Mouse (Mus musculus): ENCODE results near the gene Ccr1l1.

The Ccr1l1 gene

DNA sequence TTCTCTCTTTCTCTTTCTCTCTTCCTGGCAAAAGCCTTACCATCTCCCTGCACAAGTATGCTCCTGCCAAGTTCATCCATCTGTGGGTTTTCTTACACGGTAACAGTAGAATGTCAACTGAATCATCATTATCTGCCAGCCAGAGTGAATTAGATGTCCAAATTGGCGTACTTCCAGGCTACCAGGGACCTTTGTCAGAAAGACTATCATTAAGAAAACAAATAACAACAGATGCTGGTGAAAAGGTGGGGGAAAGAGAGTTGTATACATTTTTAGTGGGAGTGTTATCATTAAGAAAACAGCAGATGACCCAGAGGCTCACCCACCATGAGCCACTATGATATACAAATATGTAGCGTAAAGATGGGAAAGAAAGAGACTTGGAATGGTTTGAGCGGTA lies 48.3 kb downstream of the Ccr1l1 start:
- in situ Hi-C loops (cut with MboI, MseI) = loop anchor here (5.0 to 10.0 kb wide), 9 partner anchors 32 to 327 kb away; no protein-coding TSS in a partner anchor

DNA sequence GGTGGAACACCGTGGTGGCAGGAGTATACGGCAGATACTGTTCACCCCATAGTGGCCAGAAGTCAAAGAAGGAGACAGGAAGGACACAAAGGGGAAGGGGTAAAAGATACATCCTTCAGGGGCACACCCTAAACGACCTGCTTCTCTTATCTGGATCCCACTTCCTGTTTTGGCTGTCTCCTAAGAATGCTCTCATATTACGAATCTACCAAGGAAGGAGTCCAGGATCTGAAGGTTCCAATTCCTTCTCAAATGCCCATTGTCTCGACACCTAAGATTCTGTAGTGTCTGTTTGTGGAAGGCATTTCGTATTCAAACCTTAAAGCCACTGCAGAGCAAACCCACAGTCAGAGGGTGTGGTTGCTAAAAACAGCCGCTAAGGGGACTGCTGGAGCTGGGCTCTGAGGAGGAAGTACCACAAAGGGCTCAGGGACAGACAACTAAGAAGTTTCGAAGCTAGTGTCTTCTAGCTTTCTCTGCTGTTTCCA lies 49.4 kb downstream of the Ccr1l1 start:
- in situ Hi-C loops (cut with MboI, MseI) = loop anchor here (5.0 to 10.0 kb wide), 8 partner anchors 33 to 328 kb away; no protein-coding TSS in a partner anchor

DNA sequence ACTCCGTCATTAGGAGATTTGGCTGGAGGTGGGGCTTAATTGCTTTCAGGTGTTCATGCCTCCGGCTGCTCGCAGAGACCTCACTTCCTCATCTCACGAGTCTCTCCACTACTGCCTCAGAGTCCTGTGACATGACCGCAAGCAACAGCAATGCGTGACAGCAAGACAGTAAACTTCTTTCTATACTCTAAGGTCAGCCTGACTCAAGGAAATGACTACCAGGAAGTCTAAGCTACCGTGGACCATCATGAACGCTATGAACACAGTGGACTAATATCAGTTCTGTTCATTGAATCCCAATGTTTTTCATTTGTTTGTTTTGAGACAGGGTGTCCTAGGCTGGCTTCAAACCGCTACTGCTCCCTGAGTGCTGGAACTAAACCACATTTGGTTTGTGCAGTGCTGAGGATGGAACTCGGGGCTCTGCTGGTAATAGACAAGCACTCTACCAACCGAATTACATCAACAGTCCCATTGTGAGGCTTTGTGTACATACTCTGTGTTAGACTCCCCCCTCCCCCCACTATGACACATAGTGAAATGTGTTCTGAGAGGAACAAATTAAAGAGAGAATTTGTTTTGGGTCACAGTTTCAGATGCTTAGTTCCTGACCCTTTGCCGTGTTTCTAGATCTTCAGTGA lies 50.0 kb downstream of the Ccr1l1 start:
- in situ Hi-C loops (cut with MboI, MseI) = loop anchor here (5.0 to 10.0 kb wide), 8 partner anchors 34 to 329 kb away; no protein-coding TSS in a partner anchor

DNA sequence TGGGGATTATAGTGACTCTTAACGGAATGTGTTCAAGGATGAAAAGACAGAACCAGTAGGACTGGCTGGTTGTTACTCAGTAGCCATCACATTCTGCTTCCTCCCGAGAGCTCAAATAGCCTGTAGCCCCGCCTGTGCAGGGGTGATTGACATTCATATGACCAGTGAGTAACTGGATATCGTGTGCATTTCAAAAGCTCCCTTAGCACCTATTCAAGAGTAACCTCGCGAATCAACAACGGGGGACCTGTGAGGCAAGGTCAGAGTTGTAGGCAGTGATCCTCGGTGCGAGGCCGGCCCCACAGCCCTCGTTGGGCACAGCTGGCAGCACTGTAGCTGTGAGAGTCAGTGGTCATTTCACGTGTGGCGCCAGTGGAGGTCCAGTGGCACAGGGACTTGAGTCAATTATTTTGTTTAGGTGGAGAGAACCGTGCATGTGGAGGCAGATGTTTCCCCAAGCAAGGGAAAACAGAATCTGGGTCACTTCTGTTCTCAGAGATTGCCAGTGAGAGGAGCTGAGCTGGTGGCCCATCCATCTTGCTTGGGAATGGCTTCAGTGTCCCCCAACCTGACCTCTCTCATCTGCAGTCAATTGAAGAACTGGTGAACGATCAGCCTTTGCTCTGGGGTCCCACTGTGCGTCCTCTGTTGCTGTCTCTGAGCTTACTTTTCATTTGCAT lies 50.8 kb downstream of the Ccr1l1 start:
- in situ Hi-C loops (cut with MboI, MseI) = loop anchor here (5.0 to 10.0 kb wide), 8 partner anchors 35 to 330 kb away; no protein-coding TSS in a partner anchor
